Mouse (Mus musculus) brain, embryonic 14.5 days (tissue): ENCODE results near the gene Pinlyp.

Source experiments
- CTCF ChIP-seq: fragments of 200-500 bp; IDR thresholded peaks from 2 replicates; pipeline ENCODE4 v1.5.1; 2012; ENCODE audit warnings: inconsistent platforms, mild to moderate bottlenecking, moderate library complexity, borderline replicate concordance; ENCODE audit not compliant: insufficient read depth, insufficient read length; ENCODE audit errors: extremely low read depth
- POLR2A ChIP-seq: fragments of 200-500 bp; IDR thresholded peaks from 2 replicates; pipeline ENCODE4 v1.6.1; 2012; ENCODE audit warnings: mild to moderate bottlenecking, inconsistent platforms, borderline replicate concordance; ENCODE audit not compliant: poor library complexity, insufficient read depth, insufficient read length, severe bottlenecking; ENCODE audit errors: extremely low read depth

- no peak for TF ChIP-seq POLR2A
- no peak for TF ChIP-seq CTCF
Measured at GRCm38 (mm10) chr7:24538701-24539100, 7.2 kb downstream of the Pinlyp start.
